Mouse (Mus musculus): ENCODE results near the gene Rapsn. TPM values are rescaled to one million over a fixed set of nuclear protein-coding genes. Genes with fewer than 3 reads are reported as not detected.
A peak's percentile ranks its signal among the peaks of the same experiment; 100 is the strongest.

The Rapsn gene
- polyA plus RNA-seq, 1 experiment from 2014 or later = 1.2 TPM

DNA sequence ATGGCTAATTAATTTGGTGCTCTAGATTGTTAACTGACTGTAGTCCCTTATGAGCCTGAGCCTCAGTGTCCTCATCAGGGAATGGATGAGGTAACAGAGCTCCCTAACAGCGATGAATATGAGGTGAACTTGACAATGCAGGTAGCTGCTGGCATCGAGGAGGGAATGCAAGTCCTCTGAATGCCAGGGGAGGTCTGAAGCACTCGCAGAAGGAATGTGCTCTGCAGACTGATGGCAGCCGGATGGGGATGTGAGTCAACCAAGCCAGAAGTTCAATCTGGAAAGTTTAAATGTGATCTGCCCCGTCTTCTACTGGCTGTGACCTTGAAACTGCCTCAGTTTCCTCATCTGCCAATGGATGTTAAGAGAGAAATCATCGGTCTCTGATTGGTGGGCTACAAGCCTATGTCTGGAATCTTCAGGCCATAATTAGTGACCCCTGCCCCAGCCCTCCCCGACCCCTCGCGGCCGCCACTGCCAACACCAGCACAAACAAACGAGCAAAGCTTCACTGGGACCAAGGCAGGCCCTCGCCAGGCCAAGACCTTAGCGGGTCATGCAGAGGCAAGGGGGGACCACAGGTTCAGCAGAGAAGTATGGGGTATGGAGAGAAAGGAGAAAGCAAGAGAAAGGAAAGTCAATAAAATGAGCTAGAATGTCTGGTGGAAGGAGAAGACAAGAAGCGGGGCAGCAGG, 34.0 kb downstream of the Rapsn start:
- peaks cover 16% of the 10 kb centered on the region for H3K36me3 ChIP-seq (ENCODE audit: control insufficient read depth, insufficient read depth, low read length)
- no peaks in the 10 kb centered on the region for H3K27me3 ChIP-seq (replicated peaks; ENCODE audit: control insufficient read depth, insufficient read depth, low read length)
- DNase-seq (ENCODE audit: low spot score) = no peak

GRCm38 (mm10) chr2:91070076-91070800, 34.8 kb downstream of the Rapsn start, which contains the start of gene Slc39a13:
Slc39a13 (minus strand) TSS chr2:91070417.
- peak; percentile 97 for ATAC-seq
- H3K9ac ChIP-seq (ENCODE audit: low read length) = peak within 1 kb of the TSS; percentile 83
- 1% methylated on average over 69 of the region's 69 CpGs for WGBS
- H3K4me3 ChIP-seq (ENCODE audit: low read depth, low read length) = peak within 1 kb of the TSS; percentile 68
- peak within 1 kb of the TSS; percentile 83 for H3K4me2 ChIP-seq (ENCODE audit: low read length)
- peak; percentile 95 for DNase-seq (ENCODE audit: low spot score)
- H3K36me3 ChIP-seq (ENCODE audit: control insufficient read depth, insufficient read depth, low read length) = peaks cover 12% of the 10 kb centered on the region; the same call in 1 of the 2 replicates
- no peaks in the 10 kb centered on the region for H3K27me3 ChIP-seq (replicated peaks; ENCODE audit: control insufficient read depth, insufficient read depth, low read length)
- no peaks in the 10 kb centered on the region for H3K9me3 ChIP-seq (replicated peaks; ENCODE audit: control insufficient read depth, low read length)
- H3K27ac ChIP-seq (ENCODE audit: low read depth, low read length) = peak within 1 kb of the TSS; percentile 74
- peaks cover 13% of the 10 kb centered on the region for H3K4me1 ChIP-seq (ENCODE audit: control insufficient read depth, insufficient read depth, low read length)

More for the DNA sequence above, 34.0 kb downstream of the Rapsn start:
- Histone ChIP-seq H3K4me2 (ENCODE audit: low read length) (peak overlapping the region; percentile 83), H3K4me1 (ENCODE audit: control insufficient read depth, insufficient read depth, low read length) (peaks cover 13% of the 10 kb centered on the region), H3K9ac (ENCODE audit: low read length) (peak overlapping the region; percentile 83), H3K4me3 (ENCODE audit: low read depth, low read length) (peak overlapping the region; percentile 68), H3K27ac (ENCODE audit: low read depth, low read length) (peak overlapping the region; percentile 74; the same call in 1 of the 2 replicates), H3K9me3 (replicated peaks; ENCODE audit: control insufficient read depth, low read length) (no peaks in the 10 kb centered on the region)
- WGBS = 9% methylated on average over 14 of the region's 14 CpGs
- ATAC-seq = peak; percentile 1

DNA sequence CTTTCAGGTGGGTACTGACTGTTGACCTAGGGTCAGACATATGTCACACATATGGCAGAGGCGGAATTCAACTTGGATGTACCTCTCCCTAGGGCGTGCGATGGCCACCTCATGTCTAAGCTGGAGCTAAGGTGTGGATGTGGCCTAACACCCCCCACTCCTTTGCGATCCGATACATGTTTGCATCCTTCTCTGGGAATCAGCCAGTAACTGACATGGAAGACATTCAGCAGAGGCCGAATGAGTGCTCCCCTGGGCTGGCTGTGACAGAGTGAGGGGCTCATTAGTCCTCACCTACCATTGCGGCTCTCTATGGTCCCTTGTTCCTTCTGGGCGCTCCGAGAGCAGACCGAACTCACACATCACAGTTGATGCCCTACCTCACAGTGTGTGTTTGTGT, 35.6 kb downstream of the Rapsn start:
- 0 out of 2 replicates have a peak, but pooled peaks have one; percentile 2 for ATAC-seq
- no peak for DNase-seq (ENCODE audit: low spot score)
- peak overlapping the region; percentile 68 for H3K4me3 ChIP-seq (ENCODE audit: low read depth, low read length)

DNA sequence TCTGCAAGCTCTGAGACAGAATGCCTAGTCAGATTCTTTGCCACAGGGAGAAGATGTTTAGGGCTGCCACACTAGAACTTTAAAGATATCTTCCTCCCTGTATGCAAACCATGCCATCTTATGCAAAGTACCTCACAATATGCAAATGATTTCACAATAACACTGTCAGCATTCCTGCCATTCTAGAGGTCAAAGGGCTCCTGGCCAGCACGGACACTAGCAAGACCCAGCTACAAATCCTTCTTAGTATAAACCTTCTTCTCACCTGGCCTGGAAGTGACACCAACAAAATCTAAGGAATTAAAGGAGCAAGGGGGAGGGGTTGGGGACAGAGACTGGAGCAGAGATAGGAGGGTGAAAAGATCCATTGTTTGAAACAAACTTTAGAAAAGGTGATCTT, 36.7 kb downstream of the Rapsn start:
- no peak for ATAC-seq

More for the DNA sequence above, 35.6 kb downstream of the Rapsn start:
- Histone ChIP-seq H3K4me1 (ENCODE audit: control insufficient read depth, insufficient read depth, low read length) (peaks cover 13% of the 10 kb centered on the region), H3K9ac (ENCODE audit: low read length) (peak overlapping the region; percentile 83), H3K36me3 (ENCODE audit: control insufficient read depth, insufficient read depth, low read length) (0 out of 2 replicates have a peak, but pooled peaks cover 6% of the 10 kb centered on the region), H3K9me3 (replicated peaks; ENCODE audit: control insufficient read depth, low read length) (no peaks in the 10 kb centered on the region), H3K4me2 (ENCODE audit: low read length) (peak overlapping the region; percentile 83), H3K27ac (ENCODE audit: low read depth, low read length) (peak overlapping the region; percentile 74), H3K27me3 (replicated peaks; ENCODE audit: control insufficient read depth, insufficient read depth, low read length) (no peaks in the 10 kb centered on the region)
- 89% methylated on average over 10 of the region's 10 CpGs for WGBS

DNA sequence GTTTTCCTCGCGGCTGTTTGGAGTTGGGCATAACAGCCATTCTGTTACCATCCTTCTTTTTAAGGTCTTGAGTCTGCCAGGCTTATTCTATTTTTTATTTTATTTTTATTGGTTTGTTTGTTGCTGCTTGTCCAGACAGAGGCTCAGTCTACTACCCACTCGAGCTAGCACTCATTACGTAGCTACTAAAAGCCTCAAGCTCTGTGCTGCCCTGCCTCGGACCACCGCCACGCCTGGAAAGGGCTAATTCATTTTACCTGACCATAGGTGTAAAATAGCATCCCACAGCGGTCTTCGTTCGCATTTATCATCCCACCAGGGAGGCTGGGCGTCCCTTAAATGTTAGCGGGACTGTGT, 42.5 kb downstream of the Rapsn start:
- Histone ChIP-seq H3K9me3 (replicated peaks; ENCODE audit: control insufficient read depth, low read length) (no peaks in the 10 kb centered on the region), H3K9ac (ENCODE audit: low read length) (peak overlapping the region; percentile 71; the same call in 1 of the 2 replicates), H3K36me3 (ENCODE audit: control insufficient read depth, insufficient read depth, low read length) (no peaks in the 10 kb centered on the region), H3K4me1 (ENCODE audit: control insufficient read depth, insufficient read depth, low read length) (0 out of 2 replicates have a peak, but pooled peaks cover 3% of the 10 kb centered on the region), H3K4me3 (ENCODE audit: low read depth, low read length) (peak overlapping the region; percentile 41), H3K27me3 (replicated peaks; ENCODE audit: control insufficient read depth, insufficient read depth, low read length) (no peaks in the 10 kb centered on the region), H3K4me2 (ENCODE audit: low read length) (peak overlapping the region; percentile 81), H3K27ac (ENCODE audit: low read depth, low read length) (no peak overlapping the region)
- 12% methylated on average over 12 of the region's 12 CpGs for WGBS
- DNase-seq (ENCODE audit: low spot score) (no peak), ATAC-seq (peak; percentile 38)

More for the DNA sequence above, 36.7 kb downstream of the Rapsn start:
- DNase-seq (ENCODE audit: low spot score) = no peak
- Histone ChIP-seq H3K27ac (ENCODE audit: low read depth, low read length) (no peak overlapping the region), H3K36me3 (ENCODE audit: control insufficient read depth, insufficient read depth, low read length) (no peaks in the 10 kb centered on the region), H3K27me3 (replicated peaks; ENCODE audit: control insufficient read depth, insufficient read depth, low read length) (no peaks in the 10 kb centered on the region), H3K4me3 (ENCODE audit: low read depth, low read length) (no peak overlapping the region), H3K4me1 (ENCODE audit: control insufficient read depth, insufficient read depth, low read length) (peaks cover 13% of the 10 kb centered on the region), H3K9me3 (replicated peaks; ENCODE audit: control insufficient read depth, low read length) (no peaks in the 10 kb centered on the region), H3K4me2 (ENCODE audit: low read length) (no peak overlapping the region), H3K9ac (ENCODE audit: low read length) (no peak overlapping the region)
- WGBS = 54% methylated on average over 1 of the region's 1 CpGs

DNA sequence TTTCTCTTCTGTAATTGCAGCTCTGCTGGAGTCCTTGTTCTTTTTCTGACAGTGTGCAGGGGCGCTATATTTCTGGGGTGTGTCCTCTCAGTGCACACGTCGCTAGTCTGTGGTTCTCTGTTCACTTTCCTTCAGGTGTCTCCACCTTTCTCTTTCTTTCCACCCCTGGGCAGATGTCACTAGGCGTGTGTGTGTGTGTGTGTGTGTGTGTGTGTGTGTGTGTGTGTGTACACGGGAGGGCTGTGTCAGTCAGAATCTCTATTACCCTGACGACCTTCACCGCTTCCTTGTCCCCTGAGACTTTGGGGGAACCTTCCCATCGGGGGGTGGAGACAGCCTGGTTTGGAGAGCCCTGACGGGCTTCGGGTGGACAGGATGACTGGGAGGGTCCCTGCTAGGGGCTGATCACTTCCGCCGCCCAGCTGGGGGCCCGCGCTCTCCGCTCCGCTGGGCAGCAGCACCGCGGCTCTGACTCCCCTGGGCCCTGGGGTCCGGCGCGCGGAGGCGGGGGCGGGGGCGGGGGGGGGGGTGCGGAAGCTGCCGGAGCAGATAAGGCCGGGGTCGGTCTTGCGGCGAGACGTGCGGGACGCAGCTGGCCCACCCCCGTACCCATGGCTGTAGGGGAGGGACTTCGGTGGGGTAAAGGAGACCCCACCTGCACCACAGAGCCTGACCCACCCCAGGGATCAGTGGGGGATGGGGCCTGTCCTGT, 43.0 kb downstream of the Rapsn start:
- Histone ChIP-seq H3K9me3 (replicated peaks; ENCODE audit: control insufficient read depth, low read length) (no peaks in the 10 kb centered on the region), H3K27ac (ENCODE audit: low read depth, low read length) (no peak overlapping the region), H3K36me3 (ENCODE audit: control insufficient read depth, insufficient read depth, low read length) (no peaks in the 10 kb centered on the region), H3K4me3 (ENCODE audit: low read depth, low read length) (peak overlapping the region; percentile 41), H3K4me2 (ENCODE audit: low read length) (peak overlapping the region; percentile 81), H3K9ac (ENCODE audit: low read length) (peak overlapping the region; percentile 71), H3K4me1 (ENCODE audit: control insufficient read depth, insufficient read depth, low read length) (0 out of 2 replicates have a peak, but pooled peaks cover 3% of the 10 kb centered on the region), H3K27me3 (replicated peaks; ENCODE audit: control insufficient read depth, insufficient read depth, low read length) (no peaks in the 10 kb centered on the region)
- DNase-seq (ENCODE audit: low spot score) = peak; percentile 28
- under 1% methylated on average over 33 of the region's 36 CpGs for WGBS
- ATAC-seq = peak; percentile 73

DNA sequence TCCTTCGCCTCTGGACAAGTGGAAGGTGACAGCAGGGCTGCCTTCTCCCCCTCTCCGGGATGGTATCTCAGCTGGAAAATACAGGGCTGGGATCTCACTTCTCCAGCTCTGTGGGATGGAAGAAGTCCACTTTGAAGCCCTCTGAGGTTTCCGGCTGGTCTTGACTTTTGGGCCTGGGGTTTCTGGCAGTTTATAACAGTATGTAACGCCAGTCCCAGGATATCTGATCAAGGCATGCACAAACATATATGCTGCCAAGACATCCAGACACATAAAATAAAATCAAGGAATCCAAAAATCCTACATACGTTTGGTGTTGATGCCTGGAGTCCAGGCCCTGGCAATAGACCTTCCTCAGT, 43.6 kb downstream of the Rapsn start:
- Histone ChIP-seq H3K4me3 (ENCODE audit: low read depth, low read length) (peak overlapping the region; percentile 41), H3K36me3 (ENCODE audit: control insufficient read depth, insufficient read depth, low read length) (no peaks in the 10 kb centered on the region), H3K9me3 (replicated peaks; ENCODE audit: control insufficient read depth, low read length) (no peaks in the 10 kb centered on the region), H3K4me2 (ENCODE audit: low read length) (peak overlapping the region; percentile 81), H3K4me1 (ENCODE audit: control insufficient read depth, insufficient read depth, low read length) (0 out of 2 replicates have a peak, but pooled peaks cover 3% of the 10 kb centered on the region), H3K27ac (ENCODE audit: low read depth, low read length) (no peak overlapping the region), H3K9ac (ENCODE audit: low read length) (peak overlapping the region; percentile 71), H3K27me3 (replicated peaks; ENCODE audit: control insufficient read depth, insufficient read depth, low read length) (no peaks in the 10 kb centered on the region)
- ATAC-seq (peak; percentile 5; the same call in 1 of the 2 replicates), DNase-seq (ENCODE audit: low spot score) (no peak)
- 36% methylated on average over 5 of the region's 5 CpGs for WGBS

- ATAC-seq (no peak), DNase-seq (ENCODE audit: low spot score) (no peak)
- WGBS = 80% methylated on average over 8 of the region's 8 CpGs
- Histone ChIP-seq H3K4me2 (ENCODE audit: low read length) (no peak overlapping the region), H3K4me1 (ENCODE audit: control insufficient read depth, insufficient read depth, low read length) (0 out of 2 replicates have a peak, but pooled peaks cover 3% of the 10 kb centered on the region), H3K9me3 (replicated peaks; ENCODE audit: control insufficient read depth, low read length) (no peaks in the 10 kb centered on the region), H3K4me3 (ENCODE audit: low read depth, low read length) (no peak overlapping the region), H3K9ac (ENCODE audit: low read length) (no peak overlapping the region), H3K36me3 (ENCODE audit: control insufficient read depth, insufficient read depth, low read length) (no peaks in the 10 kb centered on the region), H3K27ac (ENCODE audit: low read depth, low read length) (no peak overlapping the region), H3K27me3 (replicated peaks; ENCODE audit: control insufficient read depth, insufficient read depth, low read length) (no peaks in the 10 kb centered on the region)
These were observed 45.5 kb downstream of the Rapsn start for GRCm38 (mm10) chr2:91080784-91081513.
